Mouse (Mus musculus) CH12.LX (cell line): ENCODE measurements around the gene Efnb2. TPM values are rescaled to one million over a fixed set of nuclear protein-coding genes. Genes with fewer than 3 reads are reported as not detected.

ENCODE experiments used
- DNase-seq: peaks from one replicate; pipeline ENCODE4 v3.0.0-alpha.2; 2013; ENCODE audit errors: extremely low read depth
- H3K27ac ChIP-seq: 2 replicates; pipeline ENCODE4 v1.5.1; 2012; ENCODE audit warnings: low read depth, mild to moderate bottlenecking, control low read depth, moderate library complexity; ENCODE audit not compliant: insufficient read depth
- H3K27me3 ChIP-seq: replicated peaks from 2 replicates; pipeline ENCODE3; 2012; ENCODE audit warnings: inconsistent platforms
- H3K36me3 ChIP-seq, 2 experiments: replicated peaks in 1 of 2; 2 replicates each; pipeline versions ENCODE3 to v1.6.1; 2012; ENCODE audit warnings: inconsistent platforms in 1 of 2, low read length in 1 of 2, mild to moderate bottlenecking in 1 of 2, mixed read lengths in 1 of 2, moderate library complexity in 1 of 2; ENCODE audit not compliant: control insufficient read depth in 1 of 2, insufficient read depth in 1 of 2
- H3K4me1 ChIP-seq, 2 experiments: 2 replicates each; pipeline ENCODE4 v1.6.1; 2012; ENCODE audit warnings: inconsistent platforms in 1 of 2, moderate library complexity in 1 of 2; ENCODE audit not compliant: insufficient read depth in 2 of 2, control insufficient read depth in 1 of 2
- H3K4me2 ChIP-seq: 2 replicates; pipeline ENCODE4 v1.6.1; 2012; ENCODE audit warnings: low read depth, mild to moderate bottlenecking, control low read depth; ENCODE audit not compliant: poor library complexity, insufficient read depth, severe bottlenecking
- H3K4me3 ChIP-seq, 3 experiments: fragments of 150-350 bp in 1 of 3; sonication (generic) in 1 of 3; replicated peaks in 1 of 3; 2 replicates each; pipeline versions ENCODE3 to v1.5.1; 2011 to 2012; ENCODE audit warnings: low read depth in 2 of 3, low read length in 2 of 3, mild to moderate bottlenecking in 2 of 3, moderate library complexity in 2 of 3, control low read depth in 1 of 3, improper control_type of control experiment in 1 of 3, inconsistent platforms in 1 of 3, mixed read lengths in 1 of 3; ENCODE audit not compliant: poor library complexity in 1 of 3
- H3K79me2 ChIP-seq: replicated peaks from 2 replicates; pipeline ENCODE4 v1.6.1; 2012; ENCODE audit warnings: mild to moderate bottlenecking, moderate library complexity; ENCODE audit not compliant: control insufficient read depth, poor library complexity, insufficient read depth, severe bottlenecking; ENCODE audit errors: extremely low read depth
- H3K9ac ChIP-seq: 2 replicates; pipeline ENCODE4 v1.6.1; 2012; ENCODE audit warnings: low read depth, mild to moderate bottlenecking, control low read depth, moderate library complexity; ENCODE audit not compliant: insufficient read depth
- H3K9me3 ChIP-seq: replicated peaks from 2 replicates; pipeline ENCODE3; 2012; ENCODE audit warnings: low read length, inconsistent platforms, mixed read lengths
- BHLHE40 ChIP-seq: IDR thresholded peaks from 2 replicates; pipeline ENCODE4 v1.6.1; 2011; ENCODE audit warnings: mild to moderate bottlenecking, low read depth, low read length, improper control_type of control experiment
- CTCF ChIP-seq, 2 experiments: IDR thresholded peaks in 1 of 2; conservative IDR thresholded peaks in 1 of 2; 2 replicates each; pipeline ENCODE4 v1.5.1; 2011 to 2012; ENCODE audit warnings: low read depth in 2 of 2, low read length in 2 of 2, improper control_type of control experiment in 1 of 2, inconsistent platforms in 1 of 2, mild to moderate bottlenecking in 1 of 2, moderate library complexity in 1 of 2
- E2F4 ChIP-seq: IDR thresholded peaks from 2 replicates; pipeline ENCODE4 v1.6.1; 2011; ENCODE audit warnings: low read depth, low read length, improper control_type of control experiment; ENCODE audit not compliant: insufficient replicate concordance
- JUN ChIP-seq: IDR thresholded peaks from 2 replicates; pipeline ENCODE4 v1.6.1; 2011; ENCODE audit warnings: low read depth, mild to moderate bottlenecking, low read length, improper control_type of control experiment, moderate library complexity; ENCODE audit not compliant: insufficient read depth
- MYC ChIP-seq: IDR thresholded peaks from 2 replicates; pipeline ENCODE4 v1.6.1; 2011; ENCODE audit warnings: low read depth, mild to moderate bottlenecking, improper control_type of control experiment, low read length
- RAD21 ChIP-seq: IDR thresholded peaks from 2 replicates; pipeline ENCODE4 v1.6.1; 2011; ENCODE audit warnings: low read depth, mild to moderate bottlenecking, low read length, improper control_type of control experiment, moderate library complexity
- RCOR1 ChIP-seq: conservative IDR thresholded peaks from 2 replicates; pipeline ENCODE4 v1.6.1; 2012; ENCODE audit warnings: low read depth, mild to moderate bottlenecking, inconsistent platforms, low read length, improper control_type of control experiment
- TBP ChIP-seq: conservative IDR thresholded peaks from 2 replicates; pipeline ENCODE4 v1.6.1; 2011; ENCODE audit warnings: low read depth, low read length, improper control_type of control experiment
- UBTF ChIP-seq: IDR thresholded peaks from 2 replicates; pipeline ENCODE4 v1.6.1; 2012; ENCODE audit warnings: low read depth, mild to moderate bottlenecking, inconsistent platforms, low read length, improper control_type of control experiment, moderate library complexity
- USF1 ChIP-seq: IDR thresholded peaks from 2 replicates; pipeline ENCODE4 v1.6.1; 2014; ENCODE audit warnings: low read depth, mild to moderate bottlenecking, inconsistent platforms, low read length, improper control_type of control experiment
- ZNF384 ChIP-seq: IDR thresholded peaks from 2 replicates; pipeline ENCODE4 v1.6.1; 2012; ENCODE audit warnings: low read depth, low read length, improper control_type of control experiment, inconsistent platforms
- dilution Hi-C: fragments of 300-500 bp; cut with MboI; formaldehyde crosslinking; loops from 2 replicates; pipeline ENCODE4 v1.14.3; 2020; ENCODE audit warnings: low sequenced_read_pairs; ENCODE audit not compliant: extremely low pct_unique_long_range_greater_than_20kb, extremely low pct_ligation_motif_present
- in situ Hi-C: fragments of 300-500 bp; cut with MboI; formaldehyde crosslinking; loops from 3 replicates; pipeline ENCODE4 v1.14.3; 2019; ENCODE audit warnings: low sequenced_read_pairs, low pct_ligation_motif_present, low pct_unique_long_range_greater_than_20kb, mixed read lengths
- polyA plus RNA-seq: library from polyadenylated mRNA; unstranded; fragments of >175 nt; gene quantifications from 2 replicates; pipeline ENCODE4 v1.2.1, GENCODE M21; 2012; ENCODE audit warnings: low read depth; ENCODE audit not compliant: insufficient read length
- total RNA-seq, 2 experiments: library from RNA; depleted of rRNA; stranded (reverse); fragments of 300-350 nt in 1 of 2; fragments of >200 nt in 1 of 2; gene quantifications; 2 replicates each; pipeline ENCODE4 v1.2.3; 2012 to 2014

Efnb2 gene
- total and polyA plus RNA-seq, 3 experiments: 0.06 to 0.25 TPM; not detected in 1

DNA sequence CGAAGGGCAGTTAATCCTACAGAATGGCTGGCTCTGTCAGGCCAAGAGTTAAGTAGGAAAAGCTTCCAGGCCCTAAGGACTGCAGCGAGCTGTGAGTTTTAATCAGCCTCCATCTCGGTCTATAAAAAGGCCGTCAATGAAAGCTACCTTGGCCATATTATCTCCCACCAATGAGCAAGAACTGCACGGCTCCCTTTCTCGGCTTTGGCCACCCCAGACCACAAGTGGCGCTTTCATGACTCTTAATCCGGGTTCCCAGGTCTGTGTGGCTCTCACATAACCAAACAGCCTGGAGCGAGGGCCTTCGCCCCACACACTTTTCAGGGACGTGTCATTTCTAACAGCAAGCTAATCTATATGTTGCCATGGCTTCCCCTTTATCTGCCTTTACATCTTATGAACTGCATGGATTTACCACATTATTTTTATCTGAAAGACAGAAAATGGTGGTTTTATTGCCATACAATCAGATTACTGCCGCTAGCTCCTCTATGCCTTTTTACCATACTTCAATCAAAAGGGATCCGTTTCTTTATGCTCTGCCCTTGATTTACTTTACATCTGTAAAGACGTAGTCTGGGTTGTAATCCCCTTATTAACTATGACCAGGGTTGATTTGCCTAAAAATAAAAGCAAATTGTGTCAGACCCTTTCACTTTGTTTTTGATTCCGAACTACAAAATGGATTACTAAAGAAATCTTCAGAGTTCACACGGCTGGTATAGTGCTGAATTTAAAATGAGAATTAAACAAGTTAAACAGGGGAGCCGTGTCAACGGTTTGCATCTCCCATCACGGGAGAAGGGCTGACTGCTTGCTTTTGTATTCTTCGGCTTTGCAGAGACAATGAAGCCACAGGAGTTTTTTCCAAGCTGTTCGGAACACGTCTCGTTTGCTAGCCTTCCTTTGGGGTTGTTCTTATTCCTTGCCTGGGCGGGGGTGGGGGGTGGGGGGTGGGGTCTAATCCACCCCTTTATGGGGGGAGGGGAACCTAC, 5.4 kb downstream of the Efnb2 start:
- no peak overlapping the region for H3K4me3 ChIP-seq
- dilution Hi-C loops: no loop called here

DNA sequence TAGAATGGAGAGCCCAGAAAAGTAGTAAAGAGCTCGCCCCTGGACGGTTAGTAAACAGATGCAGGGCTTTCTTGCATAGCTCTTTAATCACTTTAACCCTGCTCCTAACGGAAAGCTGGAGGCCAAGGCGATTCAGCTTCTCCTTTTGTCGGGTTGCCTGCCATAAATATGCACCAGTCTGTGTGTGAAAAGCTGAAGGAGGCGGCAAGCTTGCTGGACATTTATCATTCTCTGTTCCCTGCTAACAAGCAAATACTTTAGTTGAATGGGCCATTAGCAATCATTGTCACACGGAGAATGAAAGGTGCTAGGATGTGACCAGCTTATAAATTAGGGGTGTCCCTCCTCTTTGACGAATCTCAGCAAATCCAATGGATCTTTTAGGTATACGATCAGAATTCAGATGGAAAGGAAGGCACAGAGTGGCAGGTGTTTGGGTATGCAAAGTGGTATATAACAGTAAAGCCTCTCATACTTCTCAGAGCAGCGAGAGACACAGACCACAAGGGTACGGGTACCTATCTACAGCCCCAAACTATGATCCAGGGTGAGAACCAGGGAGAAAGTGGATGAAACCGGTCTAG, 7.0 kb downstream of the Efnb2 start:
- no peaks in the 10 kb centered on the region for H3K79me2 ChIP-seq
- dilution Hi-C loops (no loop called here), in situ Hi-C loops (no loop called here)
- H3K9me3 ChIP-seq: peaks cover 11% of the 10 kb centered on the region
- H3K9ac ChIP-seq: no peak overlapping the region
- no peak overlapping the region for H3K4me2 ChIP-seq
- no peaks in the 10 kb centered on the region for H3K4me1 ChIP-seq
- no peak for DNase-seq
- H3K27ac ChIP-seq: no peak overlapping the region
- H3K27me3 ChIP-seq: no peaks in the 10 kb centered on the region
- TF ChIP-seq JUN (no peak), E2F4 (no peak), CTCF (conservative IDR thresholded peaks at IDR 0.05 in 1 of 2, IDR thresholded peaks at IDR 0.05 in 1 of 2; ENCODE audit: low read depth in 2 of 2, low read length in 2 of 2) (no peak), RCOR1 (no peak), MYC (no peak), RAD21 (no peak), TBP (no peak), ZNF384 (no peak), UBTF (no peak), USF1 (no peak)
- H3K36me3 ChIP-seq: no peaks in the 10 kb centered on the region
- H3K4me3 ChIP-seq: no peak overlapping the region

More for the DNA sequence above, 5.4 kb downstream of the Efnb2 start:
- Histone ChIP-seq H3K4me1 (no peaks in the 10 kb centered on the region), H3K27ac (no peak overlapping the region), H3K9ac (no peak overlapping the region), H3K9me3 (peaks cover 18% of the 10 kb centered on the region), H3K27me3 (no peaks in the 10 kb centered on the region), H3K79me2 (no peaks in the 10 kb centered on the region), H3K36me3 (peaks cover 0 to 14% of the 10 kb centered on the region in 2 experiments), H3K4me2 (no peak overlapping the region)
- in situ Hi-C loops: no loop called here
- no peak for TF ChIP-seq BHLHE40
- DNase-seq: no peak
